Mouse (Mus musculus) embryonic facial prominence, embryonic 13.5 days (tissue): ENCODE measurements around the gene Spz1. TPM values are rescaled to one million over a fixed set of nuclear protein-coding genes. Genes with fewer than 3 reads are reported as not detected.

ENCODE experiments used
- ATAC-seq: fragments of 200-750 bp; cut with Nextera tagmentation; 2 replicates; pipeline ENCODE4 v1.8.0; 2017; ENCODE audit warnings: low read depth; ENCODE audit not compliant: insufficient number of reproducible peaks, insufficient read depth, low FRiP score, low TSS enrichment
- H3K27ac ChIP-seq: fragments of 300-500 bp; sonication (generic); 2 replicates; pipeline ENCODE4 v1.5.1; 2015; ENCODE audit warnings: moderate library complexity, mild to moderate bottlenecking, inconsistent platforms
- H3K27me3 ChIP-seq: fragments of 300-500 bp; sonication (generic); 2 replicates; pipeline ENCODE4 v1.6.1; 2015; ENCODE audit warnings: mild to moderate bottlenecking, inconsistent platforms
- H3K36me3 ChIP-seq: fragments of 300-500 bp; sonication (generic); 2 replicates; pipeline ENCODE4 v1.6.1; 2015; ENCODE audit warnings: mild to moderate bottlenecking, inconsistent platforms
- H3K4me1 ChIP-seq: fragments of 300-500 bp; sonication (generic); 2 replicates; pipeline ENCODE4 v1.6.1; 2015; ENCODE audit warnings: inconsistent platforms
- H3K4me2 ChIP-seq: fragments of 300-500 bp; sonication (generic); 2 replicates; pipeline ENCODE4 v1.6.1; 2015; ENCODE audit warnings: moderate library complexity, mild to moderate bottlenecking, inconsistent platforms
- H3K4me3 ChIP-seq: fragments of 300-500 bp; sonication (generic); 2 replicates; pipeline ENCODE4 v1.5.1; 2015; ENCODE audit warnings: mild to moderate bottlenecking, inconsistent platforms
- H3K9ac ChIP-seq: fragments of 300-500 bp; sonication (generic); 2 replicates; pipeline ENCODE4 v1.6.1; 2015; ENCODE audit warnings: mild to moderate bottlenecking, inconsistent platforms
- H3K9me3 ChIP-seq: fragments of 300-500 bp; sonication (generic); 2 replicates; pipeline ENCODE4 v1.6.1; 2016; ENCODE audit warnings: inconsistent platforms
- WGBS: fragments of 180-500 bp; shearing (Covaris S2); methylation state at CpG from one replicate; pipeline ENCODE4 v1.1.7; 2015; ENCODE audit warnings: mixed read lengths; 5-methylcytosine and 5-hydroxymethylcytosine counted together
- polyA plus RNA-seq: library from polyadenylated mRNA; unstranded; fragments of >200 nt; fragmentation: Nextera tagmentation; extraction: Ambion mirVana; gene quantifications from 2 replicates; pipeline ENCODE4 v1.2.1, GENCODE M21; 2015

Gene Spz1
- polyA plus RNA-seq, 1 experiment from 2014 or later = not detected

DNA sequence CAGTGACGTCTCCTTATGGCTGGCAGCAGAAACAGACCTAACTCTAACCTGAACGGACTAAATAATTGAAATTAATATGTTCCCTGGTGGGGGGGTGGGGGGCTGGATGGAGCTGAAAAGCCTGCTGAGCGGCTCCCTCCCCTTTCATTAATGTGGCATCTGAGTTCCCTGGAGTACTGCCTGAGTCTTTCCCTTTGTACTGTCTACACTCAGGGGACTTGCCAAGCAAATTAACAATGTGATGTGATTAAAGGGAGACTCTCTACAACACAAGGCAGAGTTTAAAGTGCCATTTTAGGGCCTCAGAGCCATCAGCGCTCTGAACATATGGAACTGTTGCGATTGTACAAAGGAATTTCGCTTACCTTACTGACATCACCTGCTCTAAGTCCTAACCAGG, 18.5 kb upstream of the Spz1 start:
- Histone ChIP-seq H3K4me1 (no peaks in the 10 kb centered on the region; the same call in 1 of the 2 replicates), H3K27ac (no peak overlapping the region), H3K9ac (no peak overlapping the region), H3K4me3 (no peak overlapping the region), H3K4me2 (no peak overlapping the region), H3K36me3 (no peaks in the 10 kb centered on the region), H3K9me3 (no peaks in the 10 kb centered on the region), H3K27me3 (no peaks in the 10 kb centered on the region)
- 47% methylated on average over 6 of the region's 6 CpGs for WGBS
- ATAC-seq = no peak

DNA sequence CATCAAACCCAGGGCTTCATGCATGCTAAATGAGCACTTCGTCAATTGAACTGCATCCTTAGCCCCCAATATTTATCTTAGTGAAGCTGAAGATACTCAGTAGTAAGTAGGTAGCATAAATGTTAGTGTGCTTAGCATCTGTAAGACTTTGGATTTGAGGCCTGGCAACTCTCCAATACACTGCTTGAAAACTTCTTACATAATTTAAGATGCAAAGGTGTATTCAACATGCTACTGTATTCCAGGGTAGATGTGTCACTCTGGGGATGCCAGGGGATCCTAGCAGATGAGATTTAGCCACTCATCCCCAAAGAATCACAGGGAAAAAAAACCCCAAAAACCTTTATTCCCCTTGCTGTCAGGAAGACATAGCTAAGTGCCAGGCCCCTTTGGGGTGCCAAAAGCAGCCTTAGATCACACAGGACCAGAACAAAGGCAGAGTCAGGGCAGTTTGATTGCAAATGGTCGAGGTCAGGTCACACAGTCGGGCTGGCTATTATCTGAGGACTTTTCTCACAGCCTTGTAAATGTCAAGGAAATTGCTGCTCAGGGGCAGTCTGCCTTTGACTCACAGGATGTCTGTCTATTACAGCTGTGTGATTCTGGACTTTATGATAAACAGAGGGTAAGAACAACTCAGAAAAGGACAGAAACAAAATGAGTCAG, 17.9 kb upstream of the Spz1 start:
- Histone ChIP-seq H3K9ac (no peak overlapping the region), H3K9me3 (no peaks in the 10 kb centered on the region), H3K36me3 (no peaks in the 10 kb centered on the region), H3K27ac (no peak overlapping the region), H3K4me3 (no peak overlapping the region), H3K4me1 (no peaks in the 10 kb centered on the region; the same call in 1 of the 2 replicates), H3K27me3 (no peaks in the 10 kb centered on the region), H3K4me2 (no peak overlapping the region)
- 28% methylated on average over 3 of the region's 3 CpGs for WGBS
- ATAC-seq = no peak

GRCm38 (mm10) chr13:92592786-92593635, 17.0 kb upstream of the Spz1 start:
- no peaks in the 10 kb centered on the region for H3K9me3 ChIP-seq
- no peak overlapping the region; the same call in 1 of the 2 replicates for H3K9ac ChIP-seq
- no peak overlapping the region for H3K4me2 ChIP-seq
- WGBS = 48% methylated on average over 12 of the region's 12 CpGs
- H3K27me3 ChIP-seq = no peaks in the 10 kb centered on the region
- no peak for ATAC-seq
- no peaks in the 10 kb centered on the region for H3K36me3 ChIP-seq
- H3K4me3 ChIP-seq = no peak overlapping the region
- H3K4me1 ChIP-seq = no peaks in the 10 kb centered on the region; the same call in 1 of the 2 replicates
- H3K27ac ChIP-seq = no peak overlapping the region

DNA sequence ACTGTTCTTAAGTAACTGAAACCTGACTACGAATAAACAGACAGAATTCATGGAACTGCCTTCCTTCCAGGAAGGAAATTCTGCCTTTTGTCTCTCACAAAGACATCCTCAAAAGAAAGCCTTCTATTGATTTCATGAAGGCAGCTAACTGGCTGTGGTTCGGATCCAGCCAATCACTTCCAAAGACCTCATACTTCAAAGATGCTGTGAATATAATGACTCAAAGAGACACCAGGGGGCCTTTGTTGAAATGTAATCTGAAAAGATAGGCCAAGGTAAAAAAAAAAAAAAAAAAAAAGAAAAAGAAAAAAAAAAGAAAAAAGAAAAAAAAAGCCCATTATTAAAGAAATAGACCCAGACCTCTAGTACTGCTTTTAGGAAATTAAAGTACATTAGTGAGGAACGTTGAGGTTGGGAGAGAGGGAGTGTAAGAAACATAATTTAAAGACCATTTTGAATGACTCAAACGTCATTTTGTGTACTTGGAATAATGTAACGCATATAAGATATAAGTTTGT, 16.4 kb upstream of the Spz1 start:
- Histone ChIP-seq H3K4me1 (no peaks in the 10 kb centered on the region; the same call in 1 of the 2 replicates), H3K9me3 (no peaks in the 10 kb centered on the region), H3K4me2 (no peak overlapping the region), H3K9ac (no peak overlapping the region), H3K27ac (no peak overlapping the region), H3K36me3 (no peaks in the 10 kb centered on the region), H3K27me3 (no peaks in the 10 kb centered on the region), H3K4me3 (no peak overlapping the region)
- ATAC-seq = no peak
- WGBS = 76% methylated on average over 5 of the region's 5 CpGs

DNA sequence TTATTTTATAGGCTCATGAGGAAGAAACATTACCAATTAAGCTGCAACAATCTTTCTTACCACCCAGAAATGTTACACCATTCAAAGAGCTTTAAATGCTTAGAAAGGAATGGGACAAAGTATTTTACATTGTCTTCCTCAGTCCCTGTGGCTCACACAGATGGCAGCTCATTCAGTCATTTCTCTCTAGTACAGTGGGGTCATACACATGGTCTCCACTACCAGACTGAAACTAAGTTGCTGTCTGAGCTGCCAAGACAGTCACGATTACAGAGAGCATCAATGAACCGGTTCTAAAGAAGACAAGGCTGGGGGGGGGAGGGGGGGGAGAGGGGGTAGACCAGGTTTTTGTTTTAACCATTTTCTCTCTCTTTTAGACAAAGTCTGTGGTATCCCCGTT, 15.3 kb upstream of the Spz1 start:
- no peak overlapping the region for H3K9ac ChIP-seq
- H3K36me3 ChIP-seq = no peaks in the 10 kb centered on the region
- H3K4me3 ChIP-seq = no peak overlapping the region
- no peaks in the 10 kb centered on the region for H3K27me3 ChIP-seq
- no peaks in the 10 kb centered on the region for H3K9me3 ChIP-seq
- ATAC-seq = no peak
- H3K27ac ChIP-seq = no peak overlapping the region
- H3K4me2 ChIP-seq = no peak overlapping the region
- 58% methylated on average over 3 of the region's 3 CpGs for WGBS
- no peaks in the 10 kb centered on the region; the same call in 1 of the 2 replicates for H3K4me1 ChIP-seq

GRCm38 (mm10) chr13:92589255-92589654, 13.3 kb upstream of the Spz1 start:
- H3K4me3 ChIP-seq = no peak overlapping the region
- no peak overlapping the region for H3K27ac ChIP-seq
- H3K27me3 ChIP-seq = no peaks in the 10 kb centered on the region
- no peak overlapping the region for H3K9ac ChIP-seq
- no peaks in the 10 kb centered on the region for H3K36me3 ChIP-seq
- no peak for ATAC-seq
- no peak overlapping the region for H3K4me2 ChIP-seq
- no peaks in the 10 kb centered on the region; the same call in 1 of the 2 replicates for H3K4me1 ChIP-seq
- no peaks in the 10 kb centered on the region for H3K9me3 ChIP-seq

GRCm38 (mm10) chr13:92588704-92589103, 12.7 kb upstream of the Spz1 start:
- no peaks in the 10 kb centered on the region for H3K9me3 ChIP-seq
- no peak overlapping the region for H3K9ac ChIP-seq
- 50% methylated on average over 3 of the region's 3 CpGs for WGBS
- no peak overlapping the region for H3K27ac ChIP-seq
- H3K4me3 ChIP-seq = no peak overlapping the region
- H3K36me3 ChIP-seq = no peaks in the 10 kb centered on the region
- H3K27me3 ChIP-seq = no peaks in the 10 kb centered on the region
- no peaks in the 10 kb centered on the region; the same call in 1 of the 2 replicates for H3K4me1 ChIP-seq
- no peak overlapping the region for H3K4me2 ChIP-seq
- no peak for ATAC-seq

- WGBS = 73% methylated on average over 8 of the region's 8 CpGs
- Histone ChIP-seq H3K27ac (no peak overlapping the region), H3K36me3 (no peaks in the 10 kb centered on the region), H3K4me1 (no peaks in the 10 kb centered on the region), H3K9ac (no peak overlapping the region), H3K27me3 (no peaks in the 10 kb centered on the region), H3K4me3 (no peak overlapping the region), H3K4me2 (no peak overlapping the region), H3K9me3 (no peaks in the 10 kb centered on the region)
- ATAC-seq = no peak
These were observed 8.2 kb upstream of the Spz1 start for GRCm38 (mm10) chr13:92584094-92584717.

DNA sequence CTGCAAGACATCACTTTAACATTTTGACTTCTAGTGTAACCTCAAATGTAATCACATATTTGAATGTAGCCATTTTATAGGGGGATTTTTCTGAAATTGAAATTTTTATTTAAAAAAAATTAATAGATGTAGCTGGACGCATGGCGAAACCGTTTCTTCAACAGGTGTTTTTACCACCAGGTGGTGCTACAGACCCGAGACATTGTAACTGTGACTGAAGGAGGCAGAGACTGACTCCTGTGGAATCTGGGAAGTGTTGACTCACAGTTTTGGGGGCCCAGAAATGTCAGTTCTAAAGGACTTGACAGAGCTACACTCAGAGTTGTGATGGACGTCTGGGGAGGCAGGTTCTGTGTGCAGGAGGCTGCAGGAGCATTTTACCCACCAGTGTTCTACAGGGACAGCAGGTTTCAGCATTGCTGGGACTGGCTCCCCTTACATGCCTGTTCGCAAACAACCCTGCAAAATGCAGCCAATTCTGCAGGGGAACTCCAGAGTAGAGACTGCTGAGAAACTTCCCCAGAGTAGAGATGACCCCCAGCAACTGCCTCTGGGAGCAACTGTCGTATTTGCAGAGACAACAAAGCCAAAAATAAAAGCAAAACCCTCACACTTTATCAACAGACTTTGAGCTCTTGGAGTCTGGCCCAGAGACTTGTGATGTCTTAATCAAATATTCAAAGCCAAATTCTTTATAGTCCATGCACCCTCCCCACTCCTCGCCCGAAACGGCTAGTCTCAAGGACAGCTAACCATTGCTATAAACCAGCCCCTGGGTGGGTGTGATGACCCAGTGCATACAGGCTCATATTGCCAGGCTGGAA, 4.5 kb upstream of the Spz1 start:
- Histone ChIP-seq H3K4me2 (no peak overlapping the region), H3K4me3 (no peak overlapping the region), H3K27me3 (no peaks in the 10 kb centered on the region), H3K9ac (no peak overlapping the region), H3K9me3 (no peaks in the 10 kb centered on the region), H3K36me3 (no peaks in the 10 kb centered on the region), H3K27ac (no peak overlapping the region), H3K4me1 (no peaks in the 10 kb centered on the region)
- no peak for ATAC-seq
- WGBS = 39% methylated on average over 10 of the region's 10 CpGs

GRCm38 (mm10) chr13:92578210-92578609, 2.2 kb upstream of the Spz1 start:
- H3K27me3 ChIP-seq = no peaks in the 10 kb centered on the region
- no peak overlapping the region for H3K9ac ChIP-seq
- H3K36me3 ChIP-seq = no peaks in the 10 kb centered on the region
- no peak overlapping the region for H3K27ac ChIP-seq
- no peaks in the 10 kb centered on the region for H3K4me1 ChIP-seq
- no peaks in the 10 kb centered on the region for H3K9me3 ChIP-seq
- ATAC-seq = no peak
- no peak overlapping the region for H3K4me2 ChIP-seq
- WGBS = 72% methylated on average over 4 of the region's 4 CpGs
- H3K4me3 ChIP-seq = no peak overlapping the region

DNA sequence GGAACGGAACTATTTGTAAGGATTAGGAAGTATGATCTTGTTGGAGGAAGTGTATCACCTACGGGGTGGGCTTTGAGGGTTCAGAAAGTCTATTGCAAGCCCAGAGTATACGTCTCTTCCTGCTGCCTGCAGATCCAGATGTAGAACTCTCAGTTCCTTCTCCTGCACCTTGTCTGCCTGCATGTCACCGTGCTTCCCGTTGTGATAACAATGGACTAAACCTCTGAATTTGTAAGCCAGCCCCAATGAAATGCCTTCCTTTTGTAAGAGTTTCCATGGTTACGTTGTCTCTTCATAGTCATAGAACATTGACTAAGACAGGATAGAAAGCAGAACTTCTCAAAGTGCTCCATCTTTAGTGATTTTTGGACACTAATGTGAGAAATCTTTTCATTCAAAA, 716 bp upstream of the Spz1 start:
- Histone ChIP-seq H3K36me3 (no peaks in the 10 kb centered on the region), H3K9ac (no peak overlapping the region), H3K9me3 (no peaks in the 10 kb centered on the region), H3K4me1 (no peaks in the 10 kb centered on the region), H3K4me3 (no peak overlapping the region), H3K4me2 (no peak overlapping the region), H3K27me3 (no peaks in the 10 kb centered on the region), H3K27ac (no peak overlapping the region)
- 78% methylated on average over 6 of the region's 6 CpGs for WGBS
- no peak for ATAC-seq
